Mouse (Mus musculus) WW6 (cell line): ENCODE data around the gene Ndufs5.

ENCODE experiments used
- DNase-seq: peaks from one replicate; pipeline ENCODE4 v3.0.0-alpha.2; 2013; ENCODE audit warnings: low read depth, low spot score

The Ndufs5 gene

DNA sequence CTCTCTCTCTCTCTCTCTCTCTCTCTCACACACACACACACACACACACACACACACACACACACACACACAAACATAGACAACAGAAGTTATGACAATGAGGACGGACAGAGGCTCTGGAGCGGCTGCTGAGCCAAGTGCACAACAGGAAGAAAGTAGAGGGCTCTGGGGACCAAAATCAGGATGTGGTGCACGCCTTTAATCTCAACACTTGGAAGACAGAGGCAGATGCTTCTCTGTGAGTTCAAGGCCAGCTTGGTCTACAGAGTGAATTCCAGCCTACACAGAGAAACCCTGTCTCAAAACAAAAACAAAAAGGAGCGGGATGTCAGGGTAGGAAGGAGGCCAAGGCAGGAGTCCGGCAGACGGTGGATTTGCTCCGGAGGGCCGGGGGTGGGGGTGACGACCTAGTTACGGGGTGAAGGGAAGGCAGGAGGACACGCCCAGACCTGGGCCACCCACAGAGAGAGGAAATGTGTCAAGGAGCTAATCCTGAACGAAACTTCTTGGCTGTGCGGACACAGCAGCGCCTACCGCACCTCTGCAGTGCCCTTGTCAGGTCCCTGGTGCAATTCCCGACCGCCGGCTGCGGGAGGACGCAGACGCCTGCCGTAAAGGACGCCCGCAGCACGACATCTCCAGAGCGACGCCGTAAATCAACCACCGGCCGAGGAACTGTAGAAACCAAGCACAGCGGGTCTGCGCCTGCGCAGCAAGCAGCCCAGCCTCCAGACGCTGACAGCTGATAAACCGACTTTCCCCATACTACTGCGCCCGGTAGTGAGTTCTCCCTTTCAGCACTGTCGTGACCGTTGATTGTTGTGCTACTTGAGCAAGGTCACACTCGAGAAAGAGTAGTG lies at the start of gene Ndufs5:
Ndufs5 (minus strand) TSS at position 629 of the 860 bp plus-strand sequence.
- peak; percentile 91 for DNase-seq

DNA sequence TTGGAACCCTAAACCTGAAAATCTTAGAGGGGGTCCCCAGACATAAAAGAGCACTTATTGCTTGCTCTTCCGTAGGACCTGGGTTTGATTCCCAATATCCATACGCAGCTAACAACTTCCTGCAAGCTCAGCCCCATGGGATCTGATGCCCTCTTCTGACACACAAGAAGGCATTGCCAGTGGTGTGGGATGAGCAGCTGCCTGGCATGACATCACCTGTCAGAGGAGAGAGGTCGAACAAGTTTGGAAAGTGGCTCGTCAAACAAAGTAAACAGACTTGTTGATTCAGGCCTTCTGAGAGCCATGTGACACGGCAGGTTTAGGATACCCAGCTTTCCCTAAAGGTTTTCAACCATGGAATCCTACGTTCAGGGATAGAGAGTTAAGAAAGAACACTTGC lies 47.1 kb upstream of the Ndufs5 start:
- no peak for DNase-seq

DNA sequence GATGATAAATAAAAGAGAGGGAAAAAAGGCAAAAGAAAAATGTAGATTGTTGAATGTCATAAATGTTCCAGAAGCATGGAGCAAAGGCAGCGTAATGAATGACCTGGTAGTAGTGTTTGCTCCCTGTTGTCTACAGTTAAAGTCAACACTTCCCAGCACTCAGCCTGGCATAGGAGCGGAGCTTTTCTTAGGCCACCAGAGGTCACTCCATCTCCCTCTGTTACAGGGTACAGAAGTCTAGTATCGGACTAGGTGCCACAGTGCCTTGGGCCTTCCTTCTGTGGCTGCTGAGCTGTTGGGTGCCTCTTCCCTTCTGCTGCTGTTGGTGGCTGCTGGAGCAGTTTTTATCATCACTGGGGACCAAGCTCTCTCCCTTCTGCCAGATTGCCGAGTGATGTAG lies 40.3 kb upstream of the Ndufs5 start:
- DNase-seq: no peak

DNA sequence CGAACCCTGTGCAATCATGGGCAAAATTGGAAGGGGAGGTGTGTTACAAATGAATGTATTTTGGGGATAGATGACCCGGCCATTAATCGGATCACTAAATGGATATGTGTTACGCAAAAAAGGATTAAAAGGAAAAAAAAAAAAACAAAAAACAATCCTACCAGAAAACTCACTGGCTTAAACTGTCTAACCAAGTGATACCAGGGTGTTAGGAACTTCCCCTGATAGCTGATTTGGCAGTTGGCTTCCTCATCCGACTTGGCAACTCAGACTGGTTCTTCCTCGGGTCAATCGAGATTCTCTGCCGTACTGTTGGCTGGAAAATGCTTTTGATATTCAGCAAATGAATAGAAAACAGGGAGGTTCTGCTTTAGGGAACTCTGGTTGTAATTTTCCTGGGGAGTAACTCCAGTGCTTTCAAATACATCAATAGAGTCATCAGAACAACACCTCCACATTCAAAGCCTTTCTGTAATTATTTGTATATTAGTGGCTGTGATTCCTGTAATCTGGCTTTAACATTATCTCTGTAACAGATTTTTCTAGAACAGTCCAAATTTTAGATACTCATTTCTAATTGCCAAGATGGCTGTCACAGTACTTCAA lies 32.8 kb upstream of the Ndufs5 start:
- no peak for DNase-seq

DNA sequence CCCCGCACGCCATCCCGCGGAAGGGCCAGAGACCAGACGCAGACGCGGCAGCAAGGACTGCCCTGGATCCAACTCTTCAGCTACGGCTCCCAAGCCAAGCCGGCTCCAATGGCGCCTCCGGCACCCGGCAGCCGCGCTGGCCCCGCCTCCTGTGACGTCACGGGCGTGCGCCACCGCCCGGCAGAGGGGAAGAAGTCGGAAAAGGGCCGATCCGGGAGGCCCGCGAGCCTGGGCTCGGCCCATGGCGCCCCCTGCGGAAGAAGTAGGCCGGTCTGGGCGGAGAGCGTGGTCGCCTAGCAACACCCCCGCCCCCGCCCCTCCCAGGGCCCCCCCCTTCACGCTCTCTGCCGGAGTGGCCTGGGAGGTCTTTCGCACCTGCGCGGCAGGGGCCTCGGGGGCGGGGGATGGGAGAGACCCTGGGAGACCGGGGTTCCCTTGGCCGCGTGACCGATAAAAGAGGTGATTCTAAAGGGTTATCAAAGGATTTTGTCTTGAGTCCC lies 32.2 kb upstream of the Ndufs5 start, which contains the start of gene Akirin1:
Akirin1 (minus strand) TSS at position 194 of the 500 bp plus-strand sequence.
- peak; percentile 86 for DNase-seq

DNA sequence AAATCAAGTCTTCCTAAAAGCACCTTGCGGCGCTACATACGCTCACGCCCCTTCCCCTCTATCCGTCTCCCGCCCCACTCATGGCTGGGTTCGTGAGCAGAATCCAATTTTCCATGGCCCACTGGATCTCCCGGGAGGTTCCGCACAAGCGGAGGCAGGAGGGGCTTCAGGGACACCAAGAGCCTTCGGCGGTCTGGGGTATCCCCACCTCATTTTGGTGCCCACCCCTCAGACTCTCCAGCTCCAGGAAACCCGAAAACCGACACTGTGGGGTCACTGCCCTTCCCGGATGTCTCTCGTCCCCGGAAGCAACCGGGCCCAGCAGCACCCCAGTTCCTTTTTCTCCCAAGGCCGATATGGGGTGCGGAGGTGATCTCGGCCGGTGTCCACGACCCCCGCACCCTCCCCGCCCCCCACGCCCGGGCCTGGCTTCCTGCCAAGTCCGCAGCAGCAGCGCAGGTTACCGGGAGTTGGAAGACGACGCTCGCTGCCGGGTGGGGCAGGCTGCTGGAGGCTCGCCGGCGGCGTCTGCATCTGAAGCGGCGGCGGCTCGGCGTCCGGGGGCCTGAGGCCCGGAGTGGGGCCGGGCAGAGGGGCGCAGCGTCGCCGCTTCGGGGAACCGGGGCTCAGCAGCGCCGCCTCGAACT lies 31.6 kb upstream of the Ndufs5 start:
- no peak for DNase-seq

DNA sequence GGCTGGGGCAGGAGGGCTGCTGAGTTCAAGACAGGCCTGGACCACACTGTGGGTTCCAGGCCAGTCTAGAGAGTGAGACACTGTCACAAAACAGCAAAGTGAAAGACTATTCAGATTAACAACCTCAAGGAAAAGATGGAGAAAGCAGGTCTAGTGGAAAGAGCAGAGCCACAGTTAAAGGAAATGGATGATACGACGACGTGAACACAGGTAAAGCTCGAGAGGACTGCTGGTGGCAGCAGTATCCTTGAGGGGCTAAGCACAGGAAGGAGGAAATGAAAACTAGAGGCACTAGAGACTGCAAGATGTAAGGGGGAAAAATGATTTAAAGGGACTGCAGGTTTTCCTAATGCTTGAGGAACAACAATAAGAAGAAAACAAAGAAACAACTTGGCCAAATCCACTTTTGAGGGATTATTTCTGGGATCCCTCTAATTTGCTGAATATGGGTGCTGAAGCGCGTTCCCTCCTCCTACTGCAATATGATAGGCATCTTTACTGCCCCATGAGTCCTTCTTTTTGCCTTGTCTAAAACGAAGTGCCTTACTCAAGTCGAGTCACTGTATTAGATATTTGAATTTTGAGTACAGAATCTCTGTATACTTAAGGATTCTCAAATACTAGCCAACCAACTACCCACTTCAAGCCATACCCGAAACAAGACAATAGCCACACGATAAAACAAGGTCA lies 30.9 kb upstream of the Ndufs5 start:
- DNase-seq: no peak

DNA sequence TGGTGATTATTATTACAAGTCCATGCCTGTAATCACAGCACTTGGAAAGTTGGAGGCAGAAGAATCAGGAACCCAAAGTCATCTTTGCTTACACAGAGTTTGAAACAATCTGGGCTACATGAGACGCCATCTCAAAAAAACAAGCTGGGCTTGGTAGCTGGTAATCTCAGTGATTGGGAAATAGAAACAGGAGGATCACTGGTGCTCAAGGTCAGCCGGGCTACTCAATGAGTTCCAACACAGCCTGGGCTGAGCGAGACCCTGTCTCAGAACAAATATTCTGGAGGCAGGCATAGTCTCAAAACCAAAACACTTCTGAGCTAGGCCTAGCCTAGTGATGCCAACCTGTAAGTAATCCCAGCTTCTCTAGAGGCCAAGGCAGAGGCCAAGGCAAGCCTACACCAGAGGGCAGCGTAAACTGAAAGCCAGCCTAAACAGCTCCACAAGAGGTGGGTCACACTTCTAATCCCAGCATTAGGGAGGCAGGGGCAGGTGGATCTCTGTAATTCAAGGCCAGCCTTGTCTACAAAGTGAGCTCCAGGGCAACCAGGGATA lies 27.3 kb upstream of the Ndufs5 start:
- no peak for DNase-seq

DNA sequence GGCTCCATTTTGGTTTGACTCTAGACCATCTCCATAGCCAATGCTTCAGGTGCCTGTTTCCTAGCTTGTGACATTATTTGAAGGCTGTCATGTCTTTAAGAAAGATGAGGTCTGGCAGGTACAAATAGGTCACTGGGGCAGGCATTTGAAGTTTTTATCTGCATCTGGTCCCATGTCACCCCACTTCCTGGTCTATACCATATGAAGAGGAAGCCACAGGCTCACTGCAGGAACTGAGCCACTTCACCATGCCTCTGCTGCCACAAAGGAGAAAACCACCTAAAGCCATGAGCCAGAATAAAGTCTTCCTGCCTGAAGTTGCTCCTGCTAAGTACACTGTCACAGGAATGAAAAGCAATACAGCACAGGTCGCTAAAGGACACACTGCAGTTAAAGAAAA lies 24.9 kb upstream of the Ndufs5 start:
- DNase-seq: no peak

DNA sequence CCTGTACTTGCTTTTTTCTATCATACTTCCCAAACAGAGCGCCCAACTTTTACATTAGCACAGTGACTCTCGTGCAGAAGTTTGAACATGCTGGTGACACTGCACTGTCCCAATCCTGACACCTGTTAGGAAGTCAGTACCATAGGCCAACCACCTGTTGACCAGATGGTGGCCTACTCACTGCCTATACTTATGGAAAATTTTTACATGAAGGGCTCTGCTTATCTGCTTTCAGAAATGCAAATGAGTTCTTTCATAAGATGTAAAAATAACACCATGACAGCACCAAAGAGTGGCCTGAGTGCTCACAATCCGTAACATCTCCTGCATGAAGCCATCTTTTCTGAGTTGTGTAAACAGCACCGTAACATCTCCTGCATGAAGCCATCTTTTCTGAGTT lies 20.7 kb upstream of the Ndufs5 start:
- DNase-seq: no peak

DNA sequence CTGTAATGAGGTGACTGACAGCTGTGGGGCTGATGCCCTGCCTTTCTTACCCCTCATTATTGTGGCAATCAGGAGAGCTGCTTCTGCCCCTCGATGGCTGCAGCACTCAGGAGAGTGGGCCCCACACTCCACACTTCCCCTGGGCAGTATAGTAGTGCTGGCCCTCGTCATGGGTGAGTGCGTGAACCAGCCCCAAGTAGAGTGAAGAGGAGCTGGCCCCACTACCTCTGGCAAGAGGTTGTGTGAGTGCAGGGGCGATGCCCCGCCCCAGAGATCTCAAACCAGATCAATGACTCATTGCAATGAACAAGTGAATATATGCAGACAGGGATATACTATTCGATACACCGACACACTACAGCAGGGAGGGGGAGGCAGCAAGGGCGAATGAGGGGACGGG lies 15.5 kb upstream of the Ndufs5 start:
- no peak for DNase-seq

DNA sequence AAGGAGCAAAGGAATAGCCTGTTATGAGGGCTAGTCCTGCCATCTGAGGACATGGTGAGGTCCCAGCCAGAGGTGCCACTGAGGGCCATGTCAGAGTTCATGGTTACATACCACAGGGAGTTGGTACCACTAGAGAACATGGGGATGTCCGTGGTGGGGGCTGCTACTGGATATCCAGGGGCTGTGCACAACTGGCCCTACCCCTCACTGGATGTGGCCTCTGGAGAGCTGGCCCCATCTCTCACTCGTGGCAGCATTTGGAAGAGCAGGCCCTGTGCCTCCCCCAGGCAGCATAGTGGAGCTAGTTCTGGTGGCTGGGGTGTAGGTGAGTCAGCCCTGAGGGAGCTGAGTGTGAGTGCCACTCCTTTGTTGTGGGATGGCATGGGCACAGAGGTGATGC lies 14.9 kb upstream of the Ndufs5 start:
- no peak for DNase-seq

DNA sequence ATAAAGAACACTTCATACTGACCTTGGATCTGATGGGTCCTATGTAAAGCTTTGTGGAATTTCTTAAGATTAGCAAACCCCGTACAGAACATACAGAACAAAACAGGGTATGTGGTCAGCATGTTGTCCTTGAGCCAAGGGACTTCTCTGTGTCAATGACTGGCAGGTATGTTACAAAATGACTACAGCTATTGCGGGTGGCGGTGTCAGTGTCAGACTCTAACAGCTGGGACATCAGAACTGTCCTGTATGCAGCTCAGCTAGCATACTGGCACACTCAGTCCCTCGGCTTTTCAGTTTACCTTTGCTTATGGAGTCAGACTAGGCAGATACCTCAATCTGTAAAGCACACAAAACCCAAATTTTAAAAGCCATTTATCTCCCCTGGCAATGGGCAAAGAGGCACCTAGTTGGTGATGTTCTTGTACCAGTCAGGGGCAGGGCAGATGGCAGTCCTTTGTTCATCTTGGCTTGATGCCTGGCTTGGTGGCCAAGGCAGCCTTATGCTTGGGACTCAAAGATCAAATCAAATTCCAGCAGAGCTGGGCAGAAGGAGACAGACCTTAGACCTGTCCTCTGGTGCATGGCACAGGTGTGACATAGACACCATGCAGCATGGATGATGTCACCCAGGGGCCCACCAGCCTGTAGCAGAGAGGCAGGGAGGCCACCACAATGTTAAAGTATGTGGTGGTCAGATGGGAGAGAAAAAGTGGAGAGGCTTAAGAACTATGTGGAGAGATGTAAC lies 14.3 kb upstream of the Ndufs5 start:
- DNase-seq: no peak

DNA sequence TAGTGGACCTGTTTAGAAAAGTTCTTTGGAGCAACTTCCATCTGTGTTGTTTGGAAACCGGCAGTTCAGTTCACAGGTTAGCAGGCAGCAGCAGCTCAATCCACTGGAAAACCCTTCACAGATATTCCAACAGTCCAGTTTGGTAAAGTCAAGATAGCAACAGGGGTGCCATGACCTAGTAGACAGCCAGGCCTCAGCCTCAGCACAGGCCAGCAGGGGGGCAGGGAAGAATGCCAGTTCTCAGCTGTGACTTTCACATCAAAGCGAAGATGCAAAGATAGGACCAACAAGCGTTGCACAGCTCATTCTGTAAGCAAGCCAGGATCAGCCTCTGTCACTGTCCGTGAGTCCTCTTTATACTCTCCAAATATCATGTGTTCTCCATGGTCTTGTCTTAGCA lies 3.8 kb upstream of the Ndufs5 start:
- DNase-seq: no peak

DNA sequence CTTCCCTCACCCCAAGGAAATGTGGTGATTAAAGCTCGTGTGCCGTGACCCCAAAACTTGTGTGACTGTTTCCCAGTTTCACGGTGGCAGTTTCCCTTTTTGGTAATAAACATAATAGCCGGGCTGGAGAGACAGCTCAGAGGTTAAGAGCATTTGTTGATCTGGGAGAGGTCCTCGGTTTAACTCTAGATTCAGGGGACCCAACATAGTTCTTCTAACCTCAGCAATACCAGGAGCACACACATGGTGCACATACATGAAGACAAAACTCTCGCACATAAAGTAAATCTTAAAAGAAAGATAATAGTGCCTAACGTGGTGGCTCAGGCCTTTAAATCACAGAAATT lies 405 bp upstream of the Ndufs5 start:
- DNase-seq: no peak

DNA sequence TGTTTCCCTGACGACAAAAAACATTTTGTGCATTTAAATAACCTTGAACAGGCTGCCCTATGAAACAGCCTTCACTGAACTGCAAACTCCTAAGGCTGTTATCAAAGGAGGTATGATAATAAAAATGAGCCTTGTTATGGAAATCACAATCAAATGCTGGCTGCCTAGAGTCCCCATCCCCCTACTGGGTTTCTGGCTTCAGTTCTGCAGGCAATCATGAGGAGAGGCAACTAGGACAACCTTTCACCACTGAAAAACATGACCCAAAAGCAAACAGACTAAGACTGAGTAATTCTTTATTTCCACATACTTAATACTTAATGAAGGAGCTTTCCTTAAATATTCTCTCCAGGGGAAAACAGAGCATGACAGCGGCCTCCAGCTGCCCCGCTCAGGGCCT lies 5.6 kb downstream of the Ndufs5 start:
- no peak for DNase-seq

DNA sequence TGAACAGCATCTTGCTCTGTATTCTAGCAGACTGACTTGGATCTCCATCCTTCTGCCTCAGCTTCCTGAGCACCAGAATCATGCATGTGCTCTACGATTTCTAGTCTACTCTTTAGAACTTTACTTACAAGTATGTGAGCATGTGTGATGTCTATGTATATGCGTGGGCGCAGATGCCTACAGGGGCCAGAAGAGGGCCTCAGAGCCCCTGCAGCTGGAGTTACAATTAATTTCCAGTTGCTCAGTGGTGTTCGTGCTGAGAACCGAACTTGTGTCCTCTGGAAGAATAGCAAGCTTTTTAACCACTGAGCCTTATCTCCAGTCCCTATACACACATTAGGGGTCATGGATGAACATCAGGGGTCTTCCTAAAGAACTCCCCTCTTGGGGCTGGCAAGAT lies 10.7 kb downstream of the Ndufs5 start:
- DNase-seq: no peak

DNA sequence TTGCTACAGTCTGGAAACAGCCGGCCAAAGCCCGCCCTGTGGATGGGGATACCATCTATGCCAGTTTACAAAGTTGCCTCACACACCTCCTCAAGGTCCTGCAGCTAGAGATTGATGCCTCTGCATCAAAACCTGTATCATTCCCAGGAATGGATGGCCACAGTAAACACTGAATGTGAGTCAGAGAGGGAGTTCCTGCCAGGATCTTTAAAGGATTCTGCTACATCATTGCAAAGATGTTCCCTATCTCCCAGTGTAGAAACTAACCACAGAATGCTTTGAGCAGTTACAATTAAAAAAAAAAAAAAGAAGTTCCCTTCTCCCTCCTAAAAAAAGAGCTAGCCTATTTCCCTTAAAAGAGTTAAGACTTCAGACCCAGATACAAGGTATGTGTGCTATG lies 12.7 kb downstream of the Ndufs5 start:
- no peak for DNase-seq

DNA sequence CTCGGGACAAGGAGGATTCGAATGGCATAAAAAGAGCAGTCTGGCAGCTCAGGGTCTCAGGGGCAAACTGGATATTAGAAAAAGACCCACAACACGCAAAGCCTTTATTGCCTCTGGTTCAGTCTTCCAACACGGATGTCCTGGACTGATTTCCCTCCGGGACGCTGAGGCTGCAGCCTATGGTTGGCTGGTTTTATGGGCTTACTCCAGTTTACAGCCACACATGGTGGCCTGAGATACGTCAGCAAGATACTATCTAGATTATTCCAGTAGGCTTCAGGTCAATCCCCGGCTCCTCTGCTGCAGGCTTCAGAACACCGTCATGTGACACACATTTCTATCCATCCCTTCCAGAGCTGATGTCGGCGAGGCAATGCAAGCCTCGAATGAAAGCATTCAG lies 24.6 kb downstream of the Ndufs5 start:
- no peak for DNase-seq

DNA sequence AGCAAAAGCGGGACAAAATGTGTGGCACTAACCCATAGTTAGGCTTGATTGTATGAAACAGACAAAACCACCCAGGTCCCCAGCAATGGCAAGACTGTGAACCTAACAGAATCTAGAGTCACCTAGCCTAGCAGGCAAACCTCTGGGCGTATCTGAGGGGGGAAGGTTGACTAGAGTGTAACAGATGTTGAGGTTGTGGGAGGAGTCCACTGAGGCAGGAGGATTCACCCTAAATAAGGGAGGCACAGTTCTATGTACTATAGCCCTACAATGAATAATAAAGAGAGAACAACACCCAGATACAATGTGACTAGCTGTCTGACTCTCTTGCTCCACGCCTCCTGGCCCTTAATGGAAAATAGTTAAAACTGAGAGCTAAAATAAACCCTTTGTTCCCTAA lies 25.9 kb downstream of the Ndufs5 start:
- DNase-seq: no peak

DNA sequence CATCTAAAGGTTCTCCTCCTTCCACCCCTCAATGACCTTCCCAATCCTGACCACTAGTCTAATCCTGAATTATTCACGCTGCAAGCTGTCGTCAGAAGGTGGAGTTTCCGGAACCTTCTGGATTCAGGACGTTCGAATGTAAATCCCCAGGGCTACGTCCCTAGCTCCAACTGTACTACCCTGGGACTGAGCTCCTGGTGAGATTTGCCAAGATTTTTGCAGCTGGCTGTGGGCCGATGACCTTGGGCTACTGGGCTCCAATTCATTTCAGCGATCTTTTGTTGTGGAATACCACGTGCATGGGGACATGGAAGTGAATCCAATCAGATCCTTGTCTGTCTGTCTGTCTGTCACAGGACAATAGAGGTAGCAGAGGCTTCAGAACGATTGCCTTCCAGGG lies 27.7 kb downstream of the Ndufs5 start:
- no peak for DNase-seq
